Mouse (Mus musculus): ENCODE results near the gene Pou3f3. TPM values are rescaled to one million over a fixed set of nuclear protein-coding genes. Genes with fewer than 3 reads are reported as not detected.
A peak's percentile ranks its signal among the peaks of the same experiment; 100 is the strongest.

Pou3f3 gene
- polyA plus RNA-seq, 1 experiment from 2014 or later: 0.21 TPM

DNA sequence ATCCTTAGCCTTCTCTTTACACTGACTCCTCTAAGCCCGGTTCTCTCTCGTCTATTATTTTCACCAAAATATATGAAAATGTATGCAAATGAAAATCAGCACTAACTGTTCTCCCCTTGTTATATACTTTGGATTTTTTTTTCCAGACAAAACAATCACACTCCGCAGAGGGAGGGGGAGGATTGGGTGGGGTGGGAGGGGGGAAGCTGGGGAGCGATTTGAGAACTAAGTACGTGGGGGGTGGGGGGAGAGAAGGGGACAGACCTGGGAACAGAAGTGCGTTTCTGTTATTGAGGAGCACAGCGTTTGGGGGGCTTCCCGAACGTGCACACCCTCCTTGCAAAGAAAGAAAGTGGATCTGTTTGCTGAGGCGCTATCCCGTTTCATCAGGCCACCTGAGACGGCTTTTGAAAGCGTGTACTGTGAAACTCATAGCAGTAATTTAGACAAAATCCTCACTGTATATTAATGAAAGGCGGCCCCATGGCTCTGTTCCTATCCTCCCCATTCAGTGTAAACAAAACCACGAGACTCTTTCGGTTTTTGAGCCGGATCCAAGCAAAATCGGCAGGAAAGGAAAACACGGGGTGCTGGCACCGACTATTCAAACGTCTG, 2.4 kb upstream of the Pou3f3 start:
- no peaks in the 10 kb centered on the region for H3K36me3 ChIP-seq (ENCODE audit: control insufficient read depth, insufficient read depth, low read length)
- WGBS: under 1% methylated on average over 21 of the region's 21 CpGs
- no peak overlapping the region for H3K9ac ChIP-seq (ENCODE audit: low read depth, low read length)
- H3K4me3 ChIP-seq (ENCODE audit: low read length): peak overlapping the region; percentile 11; the same call in 1 of the 2 replicates
- H3K9me3 ChIP-seq (ENCODE audit: control insufficient read depth, low read length): no peaks in the 10 kb centered on the region
- H3K27me3 ChIP-seq (replicated peaks; ENCODE audit: control insufficient read depth, insufficient read depth, low read length): peaks cover 76% of the 10 kb centered on the region
- ATAC-seq: no peak
- no peak overlapping the region for H3K27ac ChIP-seq (ENCODE audit: low read length)
- no peak overlapping the region for H3K4me2 ChIP-seq (ENCODE audit: low read depth, low read length)
- H3K4me1 ChIP-seq (ENCODE audit: control insufficient read depth, insufficient read depth, low read length): peaks cover 33% of the 10 kb centered on the region

DNA sequence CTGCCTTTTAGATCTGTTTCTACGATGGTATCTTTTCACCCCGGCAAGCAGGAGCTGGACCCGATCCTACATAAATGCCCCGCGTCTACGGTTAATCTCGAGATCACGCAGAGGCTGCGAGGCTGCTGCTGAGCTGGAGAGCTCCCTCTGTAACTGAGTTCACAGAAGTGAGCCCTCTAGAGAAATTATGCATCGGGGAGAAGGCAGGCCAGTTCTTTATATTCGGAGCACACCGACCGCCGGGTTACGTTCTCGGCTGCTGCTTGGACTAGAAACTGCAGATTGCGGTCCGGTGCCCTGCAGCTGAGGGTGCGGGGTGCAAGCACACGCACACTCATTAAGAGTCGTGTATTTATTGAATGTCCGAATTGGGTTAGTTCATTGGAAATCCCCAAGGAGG, 1.7 kb upstream of the Pou3f3 start:
- Histone ChIP-seq H3K4me2 (ENCODE audit: low read depth, low read length) (peak overlapping the region; percentile 50), H3K4me3 (ENCODE audit: low read length) (peak overlapping the region; percentile 34), H3K9ac (ENCODE audit: low read depth, low read length) (no peak overlapping the region), H3K27me3 (replicated peaks; ENCODE audit: control insufficient read depth, insufficient read depth, low read length) (peaks cover 76% of the 10 kb centered on the region), H3K27ac (ENCODE audit: low read length) (no peak overlapping the region), H3K4me1 (ENCODE audit: control insufficient read depth, insufficient read depth, low read length) (peaks cover 39% of the 10 kb centered on the region), H3K36me3 (ENCODE audit: control insufficient read depth, insufficient read depth, low read length) (no peaks in the 10 kb centered on the region), H3K9me3 (ENCODE audit: control insufficient read depth, low read length) (no peaks in the 10 kb centered on the region)
- WGBS: under 1% methylated on average over 22 of the region's 22 CpGs
- no peak for ATAC-seq

DNA sequence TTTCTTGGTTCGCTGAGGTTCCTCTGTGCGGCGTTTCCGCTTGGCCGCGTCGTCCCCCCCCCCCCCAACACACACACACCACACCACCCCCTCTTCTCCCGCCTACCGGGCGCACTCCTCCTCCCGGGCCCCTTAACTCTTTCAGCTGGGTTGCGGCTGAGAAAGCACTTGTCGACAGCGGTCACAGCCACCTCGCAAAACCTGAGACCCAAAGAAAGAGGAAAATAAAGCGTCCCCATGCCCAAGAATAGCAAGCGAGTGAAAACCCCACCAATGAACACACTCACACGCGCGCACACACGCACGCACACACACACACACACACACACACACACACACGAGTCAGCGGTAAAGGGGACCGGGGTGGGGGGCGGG, 1.3 kb upstream of the Pou3f3 start:
- peaks cover 76% of the 10 kb centered on the region for H3K27me3 ChIP-seq (replicated peaks; ENCODE audit: control insufficient read depth, insufficient read depth, low read length)
- no peak overlapping the region for H3K27ac ChIP-seq (ENCODE audit: low read length)
- peaks cover 39% of the 10 kb centered on the region for H3K4me1 ChIP-seq (ENCODE audit: control insufficient read depth, insufficient read depth, low read length)
- peak overlapping the region; percentile 34 for H3K4me3 ChIP-seq (ENCODE audit: low read length)
- no peak overlapping the region for H3K9ac ChIP-seq (ENCODE audit: low read depth, low read length)
- no peaks in the 10 kb centered on the region for H3K9me3 ChIP-seq (ENCODE audit: control insufficient read depth, low read length)
- H3K36me3 ChIP-seq (ENCODE audit: control insufficient read depth, insufficient read depth, low read length): no peaks in the 10 kb centered on the region
- ATAC-seq: no peak
- H3K4me2 ChIP-seq (ENCODE audit: low read depth, low read length): peak overlapping the region; percentile 50
- WGBS: under 1% methylated on average over 26 of the region's 26 CpGs

DNA sequence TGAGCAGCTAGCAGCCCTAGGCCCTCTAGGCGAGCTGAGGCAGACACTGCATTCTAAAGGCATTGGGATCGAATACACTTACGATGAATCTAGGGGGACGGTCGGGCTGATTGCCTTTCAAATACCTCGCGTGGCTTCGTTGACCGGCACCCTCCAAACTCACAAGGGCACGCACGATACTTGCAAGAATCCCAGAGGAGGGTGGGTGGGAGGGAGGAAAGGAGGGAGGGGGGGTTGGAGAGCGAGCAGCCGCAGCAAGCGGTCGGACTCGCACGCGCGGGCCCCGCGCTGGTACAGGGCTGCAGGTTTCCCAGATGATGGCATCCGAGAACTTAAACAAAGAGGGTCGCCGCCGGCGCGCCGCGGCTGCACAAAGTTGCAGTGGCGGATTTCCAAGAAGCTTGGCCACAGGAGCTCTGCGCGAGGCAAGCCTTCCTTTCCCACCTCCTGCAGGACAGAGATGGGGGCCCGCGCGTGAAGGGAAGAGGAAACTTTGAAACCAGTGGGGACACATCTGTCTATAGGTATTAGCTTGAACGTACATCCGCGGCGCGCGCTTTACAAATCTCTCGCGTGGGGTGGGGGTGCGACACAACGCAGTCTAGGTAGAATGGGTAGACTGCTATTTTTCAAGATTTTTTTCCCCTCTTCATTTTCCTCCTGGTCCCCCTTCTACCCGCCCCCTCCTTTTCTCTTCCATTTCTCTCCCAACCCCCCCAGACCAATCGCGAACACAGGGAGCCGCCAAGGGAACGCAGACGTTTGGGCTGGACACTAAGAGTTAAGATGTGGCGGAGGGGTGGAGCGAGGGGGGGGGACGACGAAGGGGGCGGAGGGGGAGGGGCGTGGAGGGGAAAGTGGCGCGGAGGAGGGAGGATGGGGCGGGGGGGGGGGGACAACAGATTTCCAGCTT, 647 bp upstream of the Pou3f3 start:
- H3K4me2 ChIP-seq (ENCODE audit: low read depth, low read length): peak overlapping the region; percentile 50
- H3K4me1 ChIP-seq (ENCODE audit: control insufficient read depth, insufficient read depth, low read length): peaks cover 39% of the 10 kb centered on the region
- peak; percentile 16; the same call in 1 of the 2 replicates for ATAC-seq
- peak overlapping the region; percentile 34 for H3K4me3 ChIP-seq (ENCODE audit: low read length)
- H3K9ac ChIP-seq (ENCODE audit: low read depth, low read length): no peak overlapping the region
- no peak overlapping the region for H3K27ac ChIP-seq (ENCODE audit: low read length)
- H3K27me3 ChIP-seq (replicated peaks; ENCODE audit: control insufficient read depth, insufficient read depth, low read length): peaks cover 75% of the 10 kb centered on the region
- H3K36me3 ChIP-seq (ENCODE audit: control insufficient read depth, insufficient read depth, low read length): no peaks in the 10 kb centered on the region
- H3K9me3 ChIP-seq (ENCODE audit: control insufficient read depth, low read length): no peaks in the 10 kb centered on the region
- WGBS: 1% methylated on average over 58 of the region's 60 CpGs

DNA sequence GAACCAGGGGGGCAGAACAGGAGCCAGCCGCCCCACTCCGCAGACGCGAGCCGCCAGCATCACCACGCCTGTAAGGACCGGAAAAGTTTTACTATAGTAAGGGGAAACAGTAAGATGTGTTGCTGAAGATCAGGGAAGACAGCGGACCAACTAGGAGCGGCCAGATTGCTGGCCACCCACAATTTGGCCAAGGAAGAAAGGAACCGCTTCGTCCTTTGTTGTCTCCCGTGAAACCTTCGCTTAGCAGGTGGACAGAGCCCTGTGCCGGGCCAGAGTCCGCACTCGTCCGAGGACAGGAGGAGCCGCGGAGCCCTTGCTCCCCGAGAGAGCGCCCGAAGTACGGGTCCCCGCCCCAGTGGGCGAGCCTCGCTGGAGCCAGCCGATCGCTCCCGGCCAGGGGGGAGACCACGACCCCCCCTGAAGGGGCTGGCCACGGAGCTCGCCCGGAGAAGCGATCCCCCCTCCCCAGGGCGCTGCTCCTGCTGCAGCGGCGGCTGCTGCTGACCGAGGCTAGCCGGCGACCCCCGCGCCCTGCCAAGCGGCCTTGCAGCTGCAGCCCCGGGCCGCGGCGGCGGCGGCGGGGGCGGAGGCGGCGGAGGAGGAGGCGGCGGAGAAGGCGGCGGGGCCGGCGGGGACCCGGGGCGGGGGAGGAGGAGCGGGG, 933 bp downstream of the Pou3f3 start:
- Histone ChIP-seq H3K4me3 (ENCODE audit: low read length) (peak overlapping the region; percentile 44), H3K36me3 (ENCODE audit: control insufficient read depth, insufficient read depth, low read length) (no peaks in the 10 kb centered on the region), H3K27ac (ENCODE audit: low read length) (no peak overlapping the region), H3K4me1 (ENCODE audit: control insufficient read depth, insufficient read depth, low read length) (peaks cover 39% of the 10 kb centered on the region), H3K4me2 (ENCODE audit: low read depth, low read length) (peak overlapping the region; percentile 80), H3K9ac (ENCODE audit: low read depth, low read length) (no peak overlapping the region), H3K27me3 (replicated peaks; ENCODE audit: control insufficient read depth, insufficient read depth, low read length) (peaks cover 82% of the 10 kb centered on the region), H3K9me3 (ENCODE audit: control insufficient read depth, low read length) (no peaks in the 10 kb centered on the region)
- ATAC-seq: 0 out of 2 replicates have a peak, but pooled peaks have one; percentile 12
- WGBS: under 1% methylated on average over 31 of the region's 62 CpGs

DNA sequence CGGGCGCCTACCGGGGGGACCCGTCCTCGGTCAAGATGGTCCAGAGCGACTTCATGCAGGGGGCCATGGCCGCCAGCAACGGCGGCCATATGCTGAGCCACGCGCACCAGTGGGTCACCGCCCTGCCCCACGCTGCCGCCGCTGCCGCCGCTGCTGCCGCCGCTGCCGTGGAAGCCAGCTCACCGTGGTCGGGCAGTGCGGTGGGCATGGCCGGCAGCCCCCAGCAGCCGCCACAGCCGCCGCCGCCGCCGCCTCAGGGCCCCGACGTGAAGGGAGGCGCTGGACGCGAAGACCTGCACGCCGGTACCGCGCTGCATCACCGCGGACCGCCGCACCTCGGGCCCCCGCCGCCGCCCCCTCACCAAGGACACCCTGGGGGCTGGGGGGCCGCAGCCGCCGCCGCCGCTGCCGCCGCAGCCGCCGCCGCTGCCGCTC, 1.8 kb downstream of the Pou3f3 start:
- no peak overlapping the region for H3K27ac ChIP-seq (ENCODE audit: low read length)
- under 1% methylated on average over 41 of the region's 58 CpGs for WGBS

DNA sequence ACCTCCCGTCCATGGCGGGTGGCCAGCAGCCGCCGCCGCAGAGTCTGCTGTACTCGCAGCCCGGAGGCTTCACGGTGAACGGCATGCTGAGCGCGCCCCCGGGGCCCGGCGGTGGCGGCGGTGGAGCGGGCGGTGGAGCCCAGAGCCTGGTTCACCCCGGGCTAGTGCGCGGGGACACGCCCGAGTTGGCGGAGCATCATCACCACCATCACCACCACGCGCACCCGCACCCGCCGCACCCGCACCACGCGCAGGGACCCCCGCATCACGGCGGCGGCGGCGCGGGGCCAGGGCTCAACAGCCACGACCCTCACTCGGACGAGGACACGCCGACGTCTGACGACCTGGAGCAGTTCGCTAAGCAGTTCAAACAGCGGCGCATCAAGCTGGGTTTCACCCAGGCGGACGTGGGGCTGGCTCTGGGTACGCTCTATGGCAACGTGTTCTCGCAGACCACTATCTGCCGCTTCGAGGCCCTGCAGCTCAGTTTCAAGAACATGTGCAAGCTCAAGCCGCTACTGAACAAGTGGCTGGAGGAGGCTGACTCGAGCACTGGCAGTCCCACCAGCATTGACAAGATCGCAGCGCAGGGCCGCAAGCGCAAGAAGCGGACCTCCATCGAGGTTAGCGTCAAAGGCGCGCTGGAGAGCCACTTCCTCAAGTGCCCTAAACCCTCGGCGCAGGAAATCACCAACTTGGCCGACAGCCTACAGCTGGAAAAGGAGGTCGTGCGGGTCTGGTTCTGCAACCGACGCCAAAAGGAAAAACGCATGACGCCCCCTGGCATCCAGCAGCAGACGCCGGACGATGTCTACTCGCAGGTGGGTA, 2.4 kb downstream of the Pou3f3 start:
- Histone ChIP-seq H3K27ac (ENCODE audit: low read length) (no peak overlapping the region), H3K9me3 (ENCODE audit: control insufficient read depth, low read length) (no peaks in the 10 kb centered on the region), H3K9ac (ENCODE audit: low read depth, low read length) (no peak overlapping the region), H3K36me3 (ENCODE audit: control insufficient read depth, insufficient read depth, low read length) (no peaks in the 10 kb centered on the region), H3K4me2 (ENCODE audit: low read depth, low read length) (peak overlapping the region; percentile 80), H3K27me3 (replicated peaks; ENCODE audit: control insufficient read depth, insufficient read depth, low read length) (peaks cover 81% of the 10 kb centered on the region), H3K4me1 (ENCODE audit: control insufficient read depth, insufficient read depth, low read length) (peaks cover 39% of the 10 kb centered on the region), H3K4me3 (ENCODE audit: low read length) (peak overlapping the region; percentile 44)
- ATAC-seq: no peak
- WGBS: 2% methylated on average over 79 of the region's 80 CpGs

More for the DNA sequence above, 1.8 kb downstream of the Pou3f3 start:
- Histone ChIP-seq H3K4me3 (ENCODE audit: low read length) (peak overlapping the region; percentile 44), H3K27me3 (replicated peaks; ENCODE audit: control insufficient read depth, insufficient read depth, low read length) (peaks cover 82% of the 10 kb centered on the region), H3K4me2 (ENCODE audit: low read depth, low read length) (peak overlapping the region; percentile 80), H3K9me3 (ENCODE audit: control insufficient read depth, low read length) (no peaks in the 10 kb centered on the region), H3K36me3 (ENCODE audit: control insufficient read depth, insufficient read depth, low read length) (no peaks in the 10 kb centered on the region), H3K4me1 (ENCODE audit: control insufficient read depth, insufficient read depth, low read length) (peaks cover 39% of the 10 kb centered on the region), H3K9ac (ENCODE audit: low read depth, low read length) (no peak overlapping the region)
- ATAC-seq: no peak

DNA sequence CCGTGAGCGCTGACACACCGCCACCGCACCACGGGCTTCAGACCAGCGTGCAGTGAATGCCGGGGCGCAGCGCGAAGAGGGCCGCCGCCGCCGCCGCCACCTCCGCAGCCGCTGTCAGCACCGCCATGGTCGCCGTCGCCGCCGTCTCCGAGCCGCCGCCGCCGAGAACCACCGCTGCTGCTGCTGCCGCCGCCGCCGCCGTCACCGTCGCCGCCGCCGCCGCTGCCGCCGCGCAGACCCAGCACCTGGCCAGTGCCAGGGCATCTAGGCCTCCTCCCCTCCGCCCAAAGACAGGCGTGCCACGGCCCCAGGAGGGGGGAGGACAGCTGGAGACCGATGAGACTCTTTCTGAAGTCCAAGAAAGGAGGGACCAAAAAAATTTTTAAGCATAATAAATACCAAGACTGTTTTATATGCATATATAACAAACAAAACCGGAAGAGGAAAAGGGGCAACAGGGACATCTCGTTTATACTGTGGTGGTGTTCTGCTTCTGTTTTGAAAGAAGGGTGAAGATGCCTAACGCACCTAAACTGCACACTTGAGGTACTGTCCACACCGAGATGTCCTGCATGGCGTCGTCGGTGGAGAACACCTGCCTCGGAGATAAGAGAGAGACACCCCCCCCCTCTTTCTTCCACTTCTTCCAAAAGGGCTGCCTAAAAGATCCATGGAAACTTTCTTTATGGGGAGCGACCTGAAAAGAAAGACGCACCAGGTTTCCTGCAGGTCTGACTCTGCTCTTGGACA, 3.2 kb downstream of the Pou3f3 start:
- peak overlapping the region; percentile 39 for H3K4me2 ChIP-seq (ENCODE audit: low read depth, low read length)
- 1% methylated on average over 55 of the region's 57 CpGs for WGBS
- H3K27ac ChIP-seq (ENCODE audit: low read length): no peak overlapping the region
- no peaks in the 10 kb centered on the region for H3K36me3 ChIP-seq (ENCODE audit: control insufficient read depth, insufficient read depth, low read length)
- no peak for ATAC-seq
- H3K9ac ChIP-seq (ENCODE audit: low read depth, low read length): no peak overlapping the region
- no peaks in the 10 kb centered on the region for H3K9me3 ChIP-seq (ENCODE audit: control insufficient read depth, low read length)
- H3K27me3 ChIP-seq (replicated peaks; ENCODE audit: control insufficient read depth, insufficient read depth, low read length): peaks cover 83% of the 10 kb centered on the region
- peaks cover 39% of the 10 kb centered on the region for H3K4me1 ChIP-seq (ENCODE audit: control insufficient read depth, insufficient read depth, low read length)
- peak overlapping the region; percentile 44 for H3K4me3 ChIP-seq (ENCODE audit: low read length)
